Mouse (Mus musculus): ENCODE data around the gene Ankrd66.

- TF ChIP-seq CTCF (IDR thresholded peaks at IDR 0.05; ENCODE audit: borderline replicate concordance, insufficient read depth, low read depth, low read length) (no peak), POLR2A (IDR thresholded peaks at IDR 0.05; ENCODE audit: borderline replicate concordance, insufficient read depth, low read length) (no peak)
Measured at GRCm38 (mm10) chr17:43557104-43557503, 13.7 kb upstream of the Ankrd66 start.
